Mouse (Mus musculus): Measurements from ENCODE around the gene Kyat3. TPM values are rescaled to one million over a fixed set of nuclear protein-coding genes. Genes with fewer than 3 reads are reported as not detected.

Gene Kyat3
- polyA plus RNA-seq, 1 experiment from 2014 or later: 14.0 TPM

Other genes starting within 250 kb of the Kyat3 start
- 0.28 and 0.33 TPM in 2 replicates for gene Gbp5, start 207.1 kb upstream of the Kyat3 start, polyA plus RNA-seq (2015; fragmentation: Nextera tagmentation; extraction: Ambion mirVana)
- 5.9 and 7.8 TPM in 2 replicates for gene Gbp7, start 170.7 kb upstream of the Kyat3 start, polyA plus RNA-seq (2015; fragmentation: Nextera tagmentation; extraction: Ambion mirVana)
- 2.7 and 2.9 TPM in 2 replicates for gene Gbp3, start 141.0 kb upstream of the Kyat3 start, polyA plus RNA-seq (2015; fragmentation: Nextera tagmentation; extraction: Ambion mirVana)
- 0.06 TPM in 1 of 2 replicates, not detected in the other for gene Gbp2b, start 106.2 kb upstream of the Kyat3 start, polyA plus RNA-seq (2015; fragmentation: Nextera tagmentation; extraction: Ambion mirVana)
- gene Gbp2, start 80.4 kb upstream of the Kyat3 start, polyA plus RNA-seq (2015; fragmentation: Nextera tagmentation; extraction: Ambion mirVana): 3.0 and 3.1 TPM in 2 replicates
- 91.6 and 94.9 TPM in 2 replicates for gene Gtf2b, start 64.0 kb downstream of the Kyat3 start, polyA plus RNA-seq (2015; fragmentation: Nextera tagmentation; extraction: Ambion mirVana)
- gene Pkn2, start 181.0 kb downstream of the Kyat3 start, polyA plus RNA-seq (2015; fragmentation: Nextera tagmentation; extraction: Ambion mirVana): 36.2 and 40.4 TPM in 2 replicates